Mouse (Mus musculus) spleen, adult 2 months (tissue): Measurements from ENCODE around the gene Mrps15.

Experiments used
- CTCF ChIP-seq: fragments of 200-500 bp; IDR thresholded peaks from 2 replicates; pipeline ENCODE4 v1.5.1; 2011; ENCODE audit warnings: mild to moderate bottlenecking, inconsistent platforms; ENCODE audit not compliant: insufficient read depth, insufficient read length, insufficient replicate concordance; ENCODE audit errors: extremely low read depth
- POLR2A ChIP-seq: fragments of 200-500 bp; IDR thresholded peaks from 2 replicates; pipeline ENCODE4 v1.6.1; 2011; ENCODE audit warnings: low read depth, low read length, inconsistent platforms

GRCm38 (mm10) chr4:126097711-126098253 lies 51.1 kb downstream of the Mrps15 start:
- TF ChIP-seq POLR2A (no peak), CTCF (no peak)
